Mouse (Mus musculus) brain, embryonic 14.5 days (tissue): ENCODE data around the gene Slc35g2.

Experiments
- CTCF ChIP-seq: fragments of 200-500 bp; IDR thresholded peaks from 2 replicates; pipeline ENCODE4 v1.5.1; 2012; ENCODE audit warnings: inconsistent platforms, mild to moderate bottlenecking, moderate library complexity, borderline replicate concordance; ENCODE audit not compliant: insufficient read depth, insufficient read length; ENCODE audit errors: extremely low read depth
- POLR2A ChIP-seq: fragments of 200-500 bp; IDR thresholded peaks from 2 replicates; pipeline ENCODE4 v1.6.1; 2012; ENCODE audit warnings: mild to moderate bottlenecking, inconsistent platforms, borderline replicate concordance; ENCODE audit not compliant: poor library complexity, insufficient read depth, insufficient read length, severe bottlenecking; ENCODE audit errors: extremely low read depth

DNA sequence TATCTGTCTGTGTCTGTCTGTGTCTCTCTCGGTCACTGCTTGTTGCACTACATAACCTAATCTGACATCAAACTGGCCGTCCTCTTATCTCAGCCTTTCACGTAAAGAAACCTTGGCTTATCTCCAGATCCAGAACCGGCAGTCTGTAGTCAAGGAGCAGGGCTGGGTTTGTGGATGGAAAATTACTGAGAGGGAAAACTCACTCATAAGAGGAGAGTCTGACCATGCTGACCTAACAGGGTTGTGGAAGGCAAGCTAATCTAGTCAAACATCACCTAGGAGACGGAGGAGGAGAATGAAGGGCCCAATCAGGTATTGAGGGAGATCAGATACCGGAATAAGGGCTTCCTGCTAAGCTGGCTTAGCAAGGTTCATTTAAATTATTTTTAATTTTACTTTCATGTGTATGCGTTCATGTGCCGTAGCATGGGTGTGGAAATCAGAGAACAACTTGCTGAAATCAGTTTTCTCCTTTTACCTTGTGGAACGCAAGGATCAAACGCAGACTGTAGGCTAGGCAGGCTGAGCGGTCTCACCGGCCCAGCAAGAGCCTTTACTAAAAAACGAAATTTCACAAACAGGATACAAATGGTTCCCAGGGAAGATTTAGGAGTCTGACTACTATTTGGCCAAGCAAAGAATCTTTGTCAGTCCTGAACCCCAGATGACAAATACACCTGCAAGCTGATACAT is 12.1 kb upstream of the Slc35g2 start:
- TF ChIP-seq CTCF: no peak
- TF ChIP-seq POLR2A: no peak
